Mouse (Mus musculus) kidney, postnatal 25 days (tissue): Measurements from ENCODE around the gene Pygm.

Experiments used
- DNase-seq, 2 experiments: peaks; one replicate each; pipeline ENCODE4 v3.0.0; 2021; ENCODE audit warnings: mixed read lengths in 2 of 2

The Pygm gene

GRCm38 (mm10) chr19:6384128-6384527 is at the start of gene Pygm:
Gene Pygm, plus strand, starts transcription at chr19:6384399.
- DNase-seq: peak; percentile 72 to 80

DNA sequence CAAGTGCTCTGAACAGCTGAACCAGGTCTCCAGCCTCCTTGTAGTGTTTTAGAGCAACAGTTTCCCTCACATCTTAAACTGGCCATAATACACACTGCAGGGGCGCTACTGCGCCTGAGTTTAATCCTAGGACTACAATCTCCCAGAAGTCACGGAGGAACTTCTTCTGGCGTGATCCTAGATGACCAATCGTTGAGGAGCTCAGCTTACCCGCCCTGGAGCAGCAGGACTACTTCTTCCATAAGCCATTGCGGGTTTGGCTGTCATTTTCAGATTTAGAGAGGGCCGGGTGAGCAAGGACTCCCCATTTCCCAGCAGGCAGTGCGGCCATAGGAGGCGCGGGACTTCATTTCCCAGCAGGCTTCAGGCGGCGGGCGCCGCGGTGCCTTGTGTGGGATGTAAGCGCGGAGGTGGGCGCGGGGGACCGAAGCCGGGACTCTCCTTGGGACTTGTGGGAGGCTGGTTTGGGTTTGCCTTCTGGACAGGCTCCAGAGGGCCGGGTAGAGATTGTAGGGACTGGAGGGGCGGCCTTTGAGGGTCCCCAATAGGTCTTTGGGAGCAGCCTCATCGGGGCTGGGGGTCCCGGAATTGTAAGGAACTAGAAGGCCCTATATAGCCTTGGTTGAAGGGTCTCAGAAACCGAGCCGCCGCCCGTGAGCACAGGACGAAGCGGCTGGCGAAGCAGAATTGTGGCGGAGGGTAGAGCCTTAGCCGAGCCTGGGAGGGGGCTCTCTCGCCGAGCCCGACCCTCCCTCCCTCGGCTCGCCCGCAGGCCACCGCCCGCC is 49.3 kb upstream of the Pygm start, which contains the start of gene Men1:
TSS of gene Men1 (plus strand) at position 307 of the 785 bp plus-strand sequence.
- peak; percentile 95 to 98 for DNase-seq

GRCm38 (mm10) chr19:6335458-6335827 is 48.8 kb upstream of the Pygm start:
- peak; percentile 29 to 68 for DNase-seq

GRCm38 (mm10) chr19:6336920-6337319 is 47.3 kb upstream of the Pygm start:
- no peak for DNase-seq

DNA sequence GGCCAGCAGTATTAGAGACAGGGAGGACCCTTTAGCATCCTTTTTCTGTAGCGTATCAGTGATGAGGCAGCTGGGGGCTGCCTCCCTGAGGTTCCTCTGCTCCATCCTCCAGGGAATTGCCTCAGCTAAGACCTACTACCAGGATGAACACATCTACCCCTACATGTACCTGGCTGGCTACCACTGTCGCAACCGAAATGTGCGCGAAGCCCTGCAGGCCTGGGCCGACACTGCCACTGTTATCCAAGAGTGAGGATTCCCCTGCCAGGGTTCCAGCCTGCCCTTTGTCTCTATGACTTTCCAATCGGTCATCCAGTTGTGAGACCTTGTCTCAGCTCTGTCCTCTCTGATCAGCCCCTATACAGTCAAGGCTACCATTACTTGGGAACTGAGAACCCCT is 46.0 kb upstream of the Pygm start:
- no peak for DNase-seq

- no peak for DNase-seq
Observed at GRCm38 (mm10) chr19:6338716-6339115, 45.5 kb upstream of the Pygm start.

- DNase-seq: no peak
Observed at GRCm38 (mm10) chr19:6339191-6339590, 45.0 kb upstream of the Pygm start.

DNA sequence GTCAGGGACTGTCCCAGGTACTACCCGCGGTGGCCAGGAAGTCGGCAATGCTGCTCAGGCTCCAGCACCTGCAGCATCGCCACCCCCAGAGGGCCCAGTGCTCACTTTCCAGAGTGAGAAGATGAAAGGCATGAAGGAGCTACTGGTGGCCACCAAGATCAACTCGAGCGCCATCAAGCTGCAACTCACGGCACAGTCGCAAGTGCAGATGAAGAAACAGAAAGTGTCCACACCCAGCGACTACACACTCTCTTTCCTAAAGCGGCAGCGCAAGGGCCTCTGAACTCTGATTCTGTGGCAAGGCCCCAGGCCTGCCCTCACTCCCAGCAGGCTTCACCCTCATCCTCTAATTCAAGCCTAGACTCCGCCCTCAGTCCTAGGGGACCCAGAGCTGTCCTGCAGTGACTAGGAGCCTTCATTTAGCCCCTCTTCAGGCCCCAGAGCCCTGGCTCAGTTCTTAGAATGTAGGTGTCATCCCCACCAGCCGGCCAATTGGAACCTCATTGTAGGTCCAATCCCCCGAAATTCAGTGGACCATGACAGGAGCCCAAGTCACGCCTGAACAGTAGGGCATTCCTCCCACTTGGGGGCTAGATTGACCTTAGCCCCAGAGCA is 44.2 kb upstream of the Pygm start:
- DNase-seq: peak; percentile 69 to 91

GRCm38 (mm10) chr19:6340524-6341452 is 43.4 kb upstream of the Pygm start, which contains the start of gene Map4k2:
Gene Map4k2, plus strand, starts transcription at chr19:6341135.
- DNase-seq: peak; percentile 93 to 96

- DNase-seq: no peak
Observed at GRCm38 (mm10) chr19:6341453-6342077, 42.6 kb upstream of the Pygm start.

GRCm38 (mm10) chr19:6342276-6342933 is 41.8 kb upstream of the Pygm start:
- no peak for DNase-seq

GRCm38 (mm10) chr19:6343066-6343925 is 40.9 kb upstream of the Pygm start:
- DNase-seq: no peak

GRCm38 (mm10) chr19:6343996-6344395 is 40.2 kb upstream of the Pygm start:
- DNase-seq: no peak

- no peak for DNase-seq
Observed at GRCm38 (mm10) chr19:6346023-6346422, 38.2 kb upstream of the Pygm start.

- no peak for DNase-seq
Observed at GRCm38 (mm10) chr19:6346661-6347060, 37.5 kb upstream of the Pygm start.

DNA sequence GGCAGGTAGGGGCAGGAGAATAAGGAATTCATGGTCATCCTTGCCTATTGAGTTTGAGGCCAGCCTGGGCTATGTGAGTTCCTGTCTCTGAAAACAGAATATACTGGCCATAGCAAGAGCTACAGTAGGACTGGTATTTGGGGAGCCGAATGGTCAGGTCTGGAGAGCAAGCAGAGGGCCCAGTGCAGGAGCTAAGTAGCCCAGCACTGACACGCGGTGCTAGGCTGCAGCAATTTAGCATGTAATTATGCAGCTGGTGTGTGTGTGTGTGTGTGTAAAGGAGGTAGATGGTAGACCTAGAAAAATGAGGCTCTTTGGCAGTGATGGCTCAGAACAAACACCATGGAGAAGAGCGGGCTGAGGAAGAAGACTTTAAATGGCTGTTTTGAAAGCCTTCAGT is 36.6 kb upstream of the Pygm start:
- DNase-seq: no peak

- peak in 1 of 2 experiments; percentile 48 for DNase-seq
Observed at GRCm38 (mm10) chr19:6348717-6349116, 35.5 kb upstream of the Pygm start.

DNA sequence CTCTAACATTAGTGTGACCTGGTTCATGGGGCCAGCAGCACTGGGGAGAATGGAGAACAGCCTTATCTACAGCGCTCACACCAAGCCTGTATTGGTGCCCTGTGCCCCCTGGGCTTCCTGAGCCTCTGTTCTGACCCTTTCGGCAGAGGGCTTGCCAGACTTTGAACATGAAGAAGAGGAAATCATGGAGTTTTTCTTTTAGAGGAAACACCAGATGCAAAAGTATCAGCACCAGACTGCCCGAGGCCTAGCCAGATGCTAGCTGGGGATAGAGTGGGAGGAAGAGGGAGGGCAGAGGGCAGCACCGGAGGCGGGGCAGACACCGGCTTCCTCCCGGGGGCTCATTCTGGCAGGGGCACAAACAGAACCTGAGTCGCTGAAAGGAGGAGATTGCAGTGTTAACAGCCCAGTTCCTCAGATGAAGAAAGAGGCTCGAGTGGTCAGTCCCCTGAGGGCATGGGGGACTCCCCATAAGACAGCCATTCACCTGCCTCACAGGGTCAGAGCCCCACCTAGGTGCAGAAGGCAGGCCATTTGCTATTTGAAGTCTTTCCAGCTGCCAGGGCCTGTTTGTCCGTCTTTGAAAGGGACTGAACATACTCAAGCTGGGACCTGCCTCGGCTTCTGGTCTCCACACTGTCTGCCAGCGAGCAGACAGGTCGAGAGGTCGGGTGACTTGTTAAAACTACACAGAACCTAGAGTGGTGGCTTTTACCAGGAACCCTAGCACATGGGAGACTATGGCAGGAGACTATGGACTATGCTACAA is 34.8 kb upstream of the Pygm start:
- peak; percentile 55 to 81 for DNase-seq

- peak; percentile 46 to 47 for DNase-seq
Observed at GRCm38 (mm10) chr19:6351431-6352106, 32.6 kb upstream of the Pygm start.

- DNase-seq: no peak
Observed at GRCm38 (mm10) chr19:6352107-6352505, 32.1 kb upstream of the Pygm start.
